Mouse (Mus musculus) kidney, adult 2 months (tissue): Measurements from ENCODE around the gene Rdx.

Source experiments
- CTCF ChIP-seq: fragments of 200-500 bp; conservative IDR thresholded peaks from 2 replicates; pipeline ENCODE4 v1.5.1; 2011; ENCODE audit warnings: low read depth, mild to moderate bottlenecking, control low read depth, low read length, moderate library complexity, mixed read lengths; ENCODE audit not compliant: insufficient read depth, insufficient read length
- POLR2A ChIP-seq: fragments of 200-500 bp; IDR thresholded peaks from one replicate; pipeline ENCODE4 v1.6.1; 2011; ENCODE audit warnings: low read depth, low read length, control low read depth

DNA sequence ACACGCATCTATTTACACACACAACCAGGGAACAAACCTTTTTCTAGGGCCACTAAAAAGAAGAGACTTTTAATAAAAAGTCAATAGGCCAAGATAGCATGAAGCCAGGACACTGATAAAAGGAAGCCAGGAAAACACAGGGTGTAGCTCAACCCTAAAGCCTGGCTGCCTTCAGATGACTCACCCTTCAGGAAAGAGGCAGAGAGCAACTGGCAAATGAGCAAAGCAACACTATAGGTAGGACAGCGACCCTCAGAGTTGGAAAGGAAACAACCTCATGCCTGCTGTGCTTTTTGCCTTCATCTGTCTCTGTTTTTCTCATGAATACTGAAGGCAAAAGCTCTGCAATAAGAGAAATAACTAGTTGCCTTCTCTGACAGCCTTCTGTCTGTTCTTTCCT lies 85.8 kb downstream of the Rdx start:
- TF ChIP-seq CTCF (no peak), POLR2A (no peak)
